In genomic region chr8:95496420-95496819, GRCm38 (mm10) we compare ENCODE assay signal across 17 mouse cellular contexts. TPM values are rescaled to one million over a fixed set of nuclear protein-coding genes. Genes with fewer than 3 reads are reported as not detected.
"Had no signal": no experiment of that assay in that cellular context is flagged by ENCODE, and none has a peak within 500 bp of the region (broad histone marks: within the 10 kb centered on the region; RNA-seq: fewer than 3 reads in every experiment).

No protein-coding gene starts in this region.

- H3K9me3 ChIP-seq: intestine, embryonic 15.5 days; limb, embryonic 12.5 days; limb, embryonic 15.5 days had no signal

- H3K27me3 ChIP-seq: intestine, embryonic 15.5 days; limb, embryonic 12.5 days; limb, embryonic 15.5 days had no signal

- H3K27ac ChIP-seq: intestine, embryonic 15.5 days; limb, embryonic 12.5 days; limb, embryonic 15.5 days; liver, embryonic 14.5 days had no signal

- DNase-seq: kidney, adult 11 months; kidney, adult 9 months; kidney, postnatal 10 days; kidney, postnatal 4 days; left cerebral cortex, postnatal 4 days; liver, postnatal 0 days; lung, postnatal 14 days; midbrain, embryonic 14.5 days; thymus, postnatal 25 days had no signal

- H3K4me1 ChIP-seq: intestine, embryonic 15.5 days; limb, embryonic 12.5 days; limb, embryonic 15.5 days had no signal

- H3K4me3 ChIP-seq: intestine, embryonic 15.5 days; limb, embryonic 12.5 days; limb, embryonic 15.5 days had no signal

- H3K9ac ChIP-seq: intestine, embryonic 15.5 days; limb, embryonic 12.5 days; limb, embryonic 15.5 days; liver, embryonic 14.5 days; liver, postnatal 0 days had no signal

- H3K4me2 ChIP-seq: intestine, embryonic 15.5 days; limb, embryonic 12.5 days; limb, embryonic 15.5 days; liver, embryonic 11.5 days; midbrain, embryonic 11.5 days had no signal

- H3K36me3 ChIP-seq: intestine, embryonic 15.5 days; limb, embryonic 12.5 days; limb, embryonic 15.5 days had no signal

- ATAC-seq: intestine, embryonic 15.5 days; liver, postnatal 0 days had no signal

RNA-seq across cellular contexts. Expression of gene Ccdc113, which starts 37.5 kb away (rescaled TPM):
- polyA plus RNA-seq: limb, embryonic 12.5 days; liver, embryonic 11.5 days; liver, embryonic 14.5 days; liver, postnatal 0 days; midbrain, embryonic 11.5 days; small intestine, adult 2 months; stomach, embryonic 14.5 days had no signal
